Mouse (Mus musculus): ENCODE measurements around the gene Col27a1. TPM values are rescaled to one million over a fixed set of nuclear protein-coding genes. Genes with fewer than 3 reads are reported as not detected.
"Not testable (repeated sequence)": the region's sequence is repeated elsewhere in the genome, so short reads cannot be mapped to it uniquely, and the experiment has no call there.

Gene Col27a1
- total and polyA plus RNA-seq, 3 experiments, result not detected

DNA sequence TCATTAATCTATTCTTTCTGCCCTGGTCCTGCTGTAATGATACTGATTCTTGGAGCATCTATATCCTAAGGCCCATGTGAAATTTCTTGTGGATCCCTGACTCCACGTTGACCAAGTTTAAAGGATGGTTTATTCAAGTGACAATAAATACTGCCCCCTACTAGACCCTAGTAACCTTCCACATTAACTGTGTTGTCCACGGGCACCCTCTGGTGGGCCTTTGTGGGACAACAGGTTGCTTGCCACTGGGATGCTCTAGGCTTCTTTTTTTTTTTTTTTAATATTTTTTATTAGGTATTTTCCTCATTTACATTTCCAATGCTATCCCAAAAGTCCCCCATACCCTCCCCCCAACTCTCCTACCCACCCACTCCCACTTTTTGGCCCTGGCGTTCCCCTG is 105.8 kb downstream of the Col27a1 start:
- H3K4me3 ChIP-seq (ENCODE audit: control insufficient read depth in 1 of 2, insufficient read depth in 1 of 2, low read depth in 2 of 2, low read length in 2 of 2); H3K9me3 ChIP-seq (replicated peaks; ENCODE audit: insufficient read depth, low read length); H3K79me2 ChIP-seq (ENCODE audit: control insufficient read depth, insufficient read depth, low read length, poor library complexity); H3K4me1 ChIP-seq (ENCODE audit: control insufficient read depth in 1 of 2, insufficient read depth in 2 of 2, low read length in 2 of 2); H3K36me3 ChIP-seq (ENCODE audit: control insufficient read depth in 1 of 2, insufficient read depth in 2 of 2, low read length in 2 of 2); H3K9ac ChIP-seq (ENCODE audit: control insufficient read depth, low read depth, low read length, poor library complexity, severe bottlenecking); H3K27me3 ChIP-seq (ENCODE audit: control insufficient read depth in 1 of 2, insufficient read depth in 2 of 2, low read length in 2 of 2); DNase-seq (ENCODE audit: low read depth, low spot score); H3K27ac ChIP-seq (ENCODE audit: control insufficient read depth, low read depth, low read length): not testable (repeated sequence)
- peak in 2 of 3 experiments; percentile 24 to 38; a peak in 4 of 6 replicates for TF ChIP-seq CTCF (IDR thresholded peaks at IDR 0.05 in 2 of 3, conservative IDR thresholded peaks at IDR 0.05 in 1 of 3; ENCODE audit: control insufficient read depth in 1 of 3, insufficient read depth in 1 of 3, low read depth in 2 of 3, low read length in 3 of 3, poor library complexity in 1 of 3, severe bottlenecking in 1 of 3)
- TF ChIP-seq SMC3 (IDR thresholded peaks at IDR 0.05; ENCODE audit: low read depth, low read length), result peak; percentile 19; the same call in 1 of the 2 replicates
- TF ChIP-seq RAD21 (IDR thresholded peaks at IDR 0.05; ENCODE audit: low read depth, low read length), result peak; percentile 11; the same call in 1 of the 2 replicates

DNA sequence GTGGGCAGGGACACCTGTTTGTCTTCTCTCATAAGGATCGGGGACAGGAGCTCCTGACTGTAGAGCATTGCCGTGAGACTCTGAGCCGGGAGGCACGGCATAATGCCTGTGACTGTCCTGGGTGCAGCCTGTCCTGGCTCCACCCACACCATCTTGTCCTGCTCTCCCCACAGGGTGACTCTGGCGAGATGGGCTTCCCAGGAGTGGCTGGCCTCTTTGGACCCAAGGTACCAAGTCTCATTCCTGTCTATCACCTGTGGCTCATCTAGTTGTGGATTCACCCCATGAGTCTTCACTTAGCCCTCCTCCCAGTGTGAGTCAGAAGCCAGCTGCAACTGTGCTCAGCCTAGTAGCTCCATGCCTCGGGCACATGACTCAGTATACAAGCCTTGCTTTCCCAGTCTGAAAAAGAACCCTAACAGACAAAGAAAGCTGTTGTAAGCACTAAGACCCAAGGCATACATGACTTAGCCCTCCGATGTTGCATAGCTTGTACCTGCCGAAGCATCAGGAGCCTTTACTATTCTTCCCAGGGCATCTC is 109.5 kb downstream of the Col27a1 start:
- no peak overlapping the region for H3K9ac ChIP-seq (ENCODE audit: control insufficient read depth, low read depth, low read length, poor library complexity, severe bottlenecking)
- H3K27me3 ChIP-seq (ENCODE audit: control insufficient read depth in 1 of 2, insufficient read depth in 2 of 2, low read length in 2 of 2), result no peaks in the 10 kb centered on the region
- H3K9me3 ChIP-seq (replicated peaks; ENCODE audit: insufficient read depth, low read length), result no peaks in the 10 kb centered on the region
- no peak overlapping the region for H3K27ac ChIP-seq (ENCODE audit: control insufficient read depth, low read depth, low read length)
- no peaks in the 10 kb centered on the region for H3K4me1 ChIP-seq (ENCODE audit: control insufficient read depth in 1 of 2, insufficient read depth in 2 of 2, low read length in 2 of 2)
- no peaks in the 10 kb centered on the region for H3K36me3 ChIP-seq (ENCODE audit: control insufficient read depth in 1 of 2, insufficient read depth in 2 of 2, low read length in 2 of 2)
- TF ChIP-seq KAT2A (conservative IDR thresholded peaks at IDR 0.05; ENCODE audit: low read depth, low read length), result no peak
- no peak for TF ChIP-seq ZKSCAN1 (IDR thresholded peaks at IDR 0.05; ENCODE audit: low read depth, low read length)
- TF ChIP-seq NRF1 (IDR thresholded peaks at IDR 0.05; ENCODE audit: insufficient read depth, low read depth, low read length, poor library complexity, severe bottlenecking), result no peak
- no peak for TF ChIP-seq NELFE (IDR thresholded peaks at IDR 0.05; ENCODE audit: low read depth, low read length)
- no peak for TF ChIP-seq USF2 (IDR thresholded peaks at IDR 0.05; ENCODE audit: borderline replicate concordance in 1 of 2, insufficient read depth in 1 of 2, low read depth in 1 of 2, low read length in 2 of 2)
- TF ChIP-seq UBTF (IDR thresholded peaks at IDR 0.05; ENCODE audit: borderline replicate concordance, insufficient read depth, low read depth, low read length), result no peak
- no peak for TF ChIP-seq CTCF (IDR thresholded peaks at IDR 0.05 in 2 of 3, conservative IDR thresholded peaks at IDR 0.05 in 1 of 3; ENCODE audit: control insufficient read depth in 1 of 3, insufficient read depth in 1 of 3, low read depth in 2 of 3, low read length in 3 of 3, poor library complexity in 1 of 3, severe bottlenecking in 1 of 3)
- no peak for TF ChIP-seq CHD1 (IDR thresholded peaks at IDR 0.05; ENCODE audit: low read depth, low read length)
- TF ChIP-seq POLR2AphosphoS2 (IDR thresholded peaks at IDR 0.05; ENCODE audit: low read length), result no peak
- no peak for TF ChIP-seq SMC3 (IDR thresholded peaks at IDR 0.05; ENCODE audit: low read depth, low read length)
- TF ChIP-seq EP300 (IDR thresholded peaks at IDR 0.05; ENCODE audit: low read depth in 1 of 2, low read length in 2 of 2), result no peak
- no peak for TF ChIP-seq SIN3A (IDR thresholded peaks at IDR 0.05; ENCODE audit: low read length)
- no peak for TF ChIP-seq ZC3H11A (IDR thresholded peaks at IDR 0.05; ENCODE audit: low read depth, low read length)
- TF ChIP-seq ZMIZ1 (IDR thresholded peaks at IDR 0.05; ENCODE audit: low read depth, low read length), result no peak
- no peak for TF ChIP-seq HCFC1 (IDR thresholded peaks at IDR 0.05; ENCODE audit: low read depth, low read length)
- TF ChIP-seq TAL1 (IDR thresholded peaks at IDR 0.05; ENCODE audit: low read length), result no peak
- TF ChIP-seq MAX (IDR thresholded peaks at IDR 0.05; ENCODE audit: low read length), result no peak
- no peak for TF ChIP-seq MYB (IDR thresholded peaks at IDR 0.05; ENCODE audit: low read depth, low read length)
- DNase-seq (ENCODE audit: low read depth, low spot score), result no peak
- H3K79me2 ChIP-seq (ENCODE audit: control insufficient read depth, insufficient read depth, low read length, poor library complexity), result no peaks in the 10 kb centered on the region
- no peak overlapping the region for H3K4me3 ChIP-seq (ENCODE audit: control insufficient read depth in 1 of 2, insufficient read depth in 1 of 2, low read depth in 2 of 2, low read length in 2 of 2)
